Mouse (Mus musculus): ENCODE measurements around the gene Grik4.
"Not testable (repeated sequence)": the region's sequence is repeated elsewhere in the genome, so short reads cannot be mapped to it uniquely, and the experiment has no call there.

The Grik4 gene

GRCm38 (mm10) chr9:42797276-42797675, 147.0 kb downstream of the Grik4 start:
- DNase-seq (ENCODE audit: low spot score in 2 of 2), result no peak

GRCm38 (mm10) chr9:42795881-42796280, 148.4 kb downstream of the Grik4 start:
- no peak for DNase-seq (ENCODE audit: low spot score in 2 of 2)

GRCm38 (mm10) chr9:42794006-42794405, 150.3 kb downstream of the Grik4 start:
- no peak for DNase-seq (ENCODE audit: low spot score in 2 of 2)

- DNase-seq (ENCODE audit: low spot score in 2 of 2), result no peak
Measured at GRCm38 (mm10) chr9:42793581-42793980, 150.7 kb downstream of the Grik4 start.

GRCm38 (mm10) chr9:42792381-42792780, 151.9 kb downstream of the Grik4 start:
- DNase-seq (ENCODE audit: low spot score in 2 of 2), result no peak

GRCm38 (mm10) chr9:42791779-42792178, 152.5 kb downstream of the Grik4 start:
- DNase-seq (ENCODE audit: low spot score in 2 of 2), result no peak

- DNase-seq (ENCODE audit: low spot score in 2 of 2), result no peak
Measured at GRCm38 (mm10) chr9:42791346-42791745, 152.9 kb downstream of the Grik4 start.

- DNase-seq (ENCODE audit: low spot score in 2 of 2), result no peak
Measured at GRCm38 (mm10) chr9:42788471-42788870, 155.8 kb downstream of the Grik4 start.

- DNase-seq (ENCODE audit: low spot score in 2 of 2), result no peak
Measured at GRCm38 (mm10) chr9:42786882-42787281, 157.4 kb downstream of the Grik4 start.

GRCm38 (mm10) chr9:42786286-42786685, 158.0 kb downstream of the Grik4 start:
- no peak for DNase-seq (ENCODE audit: low spot score in 2 of 2)

GRCm38 (mm10) chr9:42785173-42785830, 159.0 kb downstream of the Grik4 start:
- no peak for DNase-seq (ENCODE audit: low spot score in 2 of 2)

- no peak for DNase-seq (ENCODE audit: low spot score in 2 of 2)
Measured at GRCm38 (mm10) chr9:42783248-42783903, 160.9 kb downstream of the Grik4 start.

GRCm38 (mm10) chr9:42778471-42779263, 165.6 kb downstream of the Grik4 start:
- DNase-seq (ENCODE audit: low spot score in 2 of 2), result not testable (repeated sequence)

- no peak for DNase-seq (ENCODE audit: low spot score in 2 of 2)
Measured at GRCm38 (mm10) chr9:42777913-42778312, 166.4 kb downstream of the Grik4 start.

GRCm38 (mm10) chr9:42776804-42777203, 167.5 kb downstream of the Grik4 start:
- no peak for DNase-seq (ENCODE audit: low spot score in 2 of 2)

- DNase-seq (ENCODE audit: low spot score in 2 of 2), result no peak
Measured at GRCm38 (mm10) chr9:42764823-42765560, 179.3 kb downstream of the Grik4 start.

GRCm38 (mm10) chr9:42758682-42759205, 185.5 kb downstream of the Grik4 start:
- no peak for DNase-seq (ENCODE audit: low spot score in 2 of 2)

- no peak for DNase-seq (ENCODE audit: low spot score in 2 of 2)
Measured at GRCm38 (mm10) chr9:42757012-42757640, 187.2 kb downstream of the Grik4 start.

- DNase-seq (ENCODE audit: low spot score in 2 of 2), result no peak
Measured at GRCm38 (mm10) chr9:42754699-42755098, 189.6 kb downstream of the Grik4 start.

- DNase-seq (ENCODE audit: low spot score in 2 of 2), result no peak
Measured at GRCm38 (mm10) chr9:42751160-42751559, 193.1 kb downstream of the Grik4 start.

- no peak for DNase-seq (ENCODE audit: low spot score in 2 of 2)
Measured at GRCm38 (mm10) chr9:42750176-42750575, 194.1 kb downstream of the Grik4 start.

Measured in spleen, postnatal 14 days (tissue).